8 mouse cellular contexts compared by ENCODE assay signal in the genomic region with DNA sequence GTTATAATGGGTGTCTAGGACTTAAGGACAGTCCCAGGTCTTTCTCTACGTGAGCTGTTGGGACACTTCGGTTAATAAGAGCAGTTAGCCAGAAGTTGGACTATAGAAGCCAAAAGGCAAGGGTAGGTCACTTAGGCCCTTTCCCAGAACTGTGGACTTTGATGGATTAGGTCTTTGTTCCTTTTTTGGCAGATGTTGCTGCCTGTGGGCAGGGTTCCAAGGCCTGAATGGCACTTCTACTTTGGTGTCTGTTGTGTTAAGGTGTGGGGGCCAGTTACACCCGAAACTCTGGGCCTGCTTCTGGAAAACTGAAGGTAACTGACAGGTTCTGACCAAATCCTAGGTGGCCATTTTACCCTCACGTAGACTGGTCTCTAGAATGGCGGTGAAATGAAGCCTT.
DNase-seq lines count a peak whose midpoint lies in the region; ATAC-seq and TF ChIP-seq lines count a peak whose summit lies in the region.
"Had no signal": no experiment of that assay in that cellular context is flagged by ENCODE, and none has a peak within 500 bp of the region (broad histone marks: within the 10 kb centered on the region; RNA-seq: fewer than 3 reads in every experiment).

No protein-coding gene starts in this region.

- no peak for TF ChIP-seq CTCF in midbrain, postnatal 0 days (IDR thresholded peaks at IDR 0.05)

- H3K9ac ChIP-seq in kidney, embryonic 14.5 days (ENCODE audit: low read depth, low read length), result no peak overlapping the region
- no peak overlapping the region for H3K9ac ChIP-seq in midbrain, postnatal 0 days (replicated peaks; ENCODE audit: low read length, poor library complexity, severe bottlenecking)

- peaks cover 10% of the 10 kb centered on the region; the same call in 1 of the 2 replicates for H3K4me1 ChIP-seq in kidney, embryonic 14.5 days (ENCODE audit: control insufficient read depth, insufficient read depth, low read length)
- peaks cover 6% of the 10 kb centered on the region; the same call in 1 of the 2 replicates for H3K4me1 ChIP-seq in midbrain, postnatal 0 days (ENCODE audit: insufficient read depth, low read length)

- H3K27ac ChIP-seq in kidney, embryonic 14.5 days (ENCODE audit: low read depth, low read length), result no peak overlapping the region
- no peak overlapping the region for H3K27ac ChIP-seq in midbrain, postnatal 0 days (ENCODE audit: low read depth, low read length)
- H3K27ac ChIP-seq: gastrocnemius, adult 2 months had no signal

- intact Hi-C loops in left cerebral cortex, postnatal 4 days (cut with DNase I), result no loop called here
- intact Hi-C loops in left cerebral cortex, postnatal 36 days (cut with DNase I), result no loop called here

- H3K4me3 ChIP-seq in kidney, embryonic 14.5 days (ENCODE audit: low read length), result no peak overlapping the region
- H3K4me3 ChIP-seq in midbrain, postnatal 0 days (ENCODE audit: low read depth, low read length), result no peak overlapping the region

- ATAC-seq in kidney, embryonic 14.5 days (ENCODE audit: low FRiP score, low TSS enrichment), result 0 out of 2 replicates have a peak, but pooled peaks have one; percentile 2
- no peak for ATAC-seq in midbrain, postnatal 0 days (ENCODE audit: low FRiP score)

- DNase-seq in left cerebral cortex, postnatal 4 days, result peak; percentile 25
- no peak for DNase-seq in left cerebral cortex, postnatal 36 days (ENCODE audit: low spot score in 2 of 2)
- peak; percentile 68 for DNase-seq in adrenal gland, postnatal 25 days
- DNase-seq in lung, postnatal 4 days, result peak; percentile 56 to 65
- DNase-seq in gastrocnemius, adult 8-10 months (ENCODE audit: low spot score in 2 of 2), result no peak
- no peak for DNase-seq in midbrain, postnatal 0 days (ENCODE audit: low spot score)

- H3K4me2 ChIP-seq in kidney, embryonic 14.5 days (replicated peaks; ENCODE audit: low read depth, low read length), result no peak overlapping the region
- H3K4me2 ChIP-seq in midbrain, postnatal 0 days (ENCODE audit: low read depth, low read length, poor library complexity, severe bottlenecking), result no peak overlapping the region

- no peaks in the 10 kb centered on the region for H3K36me3 ChIP-seq in kidney, embryonic 14.5 days (ENCODE audit: control insufficient read depth, insufficient read depth, low read length)
- no peaks in the 10 kb centered on the region for H3K36me3 ChIP-seq in midbrain, postnatal 0 days (ENCODE audit: insufficient read depth, low read length)

- no peaks in the 10 kb centered on the region for H3K9me3 ChIP-seq in kidney, embryonic 14.5 days (ENCODE audit: control insufficient read depth, low read length)
- no peaks in the 10 kb centered on the region for H3K9me3 ChIP-seq in midbrain, postnatal 0 days (ENCODE audit: low read length)

- H3K27me3 ChIP-seq in kidney, embryonic 14.5 days (ENCODE audit: control insufficient read depth, insufficient read depth, low read length), result no peaks in the 10 kb centered on the region
- no peaks in the 10 kb centered on the region for H3K27me3 ChIP-seq in midbrain, postnatal 0 days (ENCODE audit: insufficient read depth, low read length)

- WGBS in kidney, embryonic 14.5 days, result 62% methylated on average over 5 of the region's 5 CpGs
- 71% methylated on average over 5 of the region's 5 CpGs for WGBS in midbrain, postnatal 0 days

Comparison
In these comparisons a context has a peak if more than half of its experiments do, and no peak if none do; other contexts are left out.
1. DNase-seq: peak in left cerebral cortex, postnatal 4 days (single experiment), adrenal gland, postnatal 25 days (single experiment) and lung, postnatal 4 days (2 of 2); none in left cerebral cortex, postnatal 36 days (0 of 2), gastrocnemius, adult 8-10 months (0 of 2) and midbrain, postnatal 0 days (single experiment).